19 mouse cellular contexts compared by ENCODE assay signal in genomic region chr8:10292600-10292999, GRCm38 (mm10).
DNase-seq lines count a peak whose midpoint lies in the region; ATAC-seq lines count a peak whose summit lies in the region.
"Had no signal": no experiment of that assay in that cellular context is flagged by ENCODE, and none has a peak within 500 bp of the region (broad histone marks: within the 10 kb centered on the region; RNA-seq: fewer than 3 reads in every experiment).

No protein-coding gene starts in this region.

- peak; percentile 75 for DNase-seq in heart, adult 11 months
- DNase-seq in heart, postnatal 25 days (ENCODE audit: low spot score) = no peak
- DNase-seq in cerebellum, adult 11-12 months = no peak
- DNase-seq in neural tube, embryonic 10.5 days (ENCODE audit: extremely low spot score, low spot score) = no peak
- DNase-seq: adrenal gland, adult 8-10 months; adrenal gland, postnatal 25 days; B cell, adult 2 months; cerebellum, adult 11 months; cerebellum, adult 2 months; cerebellum, adult 9-10 months; cerebellum, postnatal 10 days; cerebellum, postnatal 25 days; embryo, embryonic 11 days had no signal

- ATAC-seq in megakaryocyte progenitor cell, adult 5-6 weeks (replicated peaks; ENCODE audit: poor library complexity) = peak; percentile 44; the same call in 1 of the 2 replicates
- ATAC-seq: activated CD4-positive, CD25-positive, alpha-beta regulatory T cell, adult 4 months; CD4-positive, CD25-positive, alpha-beta regulatory T cell, adult 4 months; forebrain, embryonic 14.5 days; forebrain, embryonic 16.5 days; Patski had no signal

- intact Hi-C loops in heart, postnatal 25 days (cut with DNase I) = no loop called here
